25 mouse cellular contexts compared by ENCODE assay signal in genomic region chr10:89559351-89559750, GRCm38 (mm10). TPM values are rescaled to one million over a fixed set of nuclear protein-coding genes. Genes with fewer than 3 reads are reported as not detected.
DNase-seq lines count a peak whose midpoint lies in the region; ATAC-seq and TF ChIP-seq lines count a peak whose summit lies in the region.
"Had no signal": no experiment of that assay in that cellular context is flagged by ENCODE, and none has a peak within 500 bp of the region (broad histone marks: within the 10 kb centered on the region; RNA-seq: fewer than 3 reads in every experiment).

No protein-coding gene starts in this region.

- DNase-seq in forebrain, embryonic 14.5 days (ENCODE audit: low spot score), result peak; percentile 54
- DNase-seq in forebrain, embryonic 11.5 days (ENCODE audit: low spot score), result no peak
- peak; percentile 23 for DNase-seq in heart, adult 11 months
- DNase-seq in heart, adult 2 months, result no peak
- peak; percentile 88 for DNase-seq in Muller cell, postnatal 12 days (ENCODE audit: inconsistent ontology term)
- no peak for DNase-seq in kidney, adult 11 months
- DNase-seq: adrenal gland, adult 2 months; adrenal gland, postnatal 10 days; adrenal gland, postnatal 25 days; B cell, adult 2 months; cerebellum, adult 11-12 months; cerebellum, adult 2 months; cerebellum, adult 9-10 months; cerebellum, postnatal 10 days; cerebellum, postnatal 25 days; forebrain, postnatal 0 days had no signal

- no peak for TF ChIP-seq POLR2A in heart, adult 2 months (IDR thresholded peaks at IDR 0.05; ENCODE audit: insufficient read depth, low read depth, low read length)

- no peak for TF ChIP-seq EP300 in heart, adult 2 months (IDR thresholded peaks at IDR 0.05; ENCODE audit: insufficient read depth, low read depth, low read length)

- H3K9me3 ChIP-seq in forebrain, embryonic 14.5 days (replicated peaks; ENCODE audit: control insufficient read depth, low read length), result no peaks in the 10 kb centered on the region
- H3K9me3 ChIP-seq in forebrain, embryonic 11.5 days (ENCODE audit: control insufficient read depth, low read length), result no peaks in the 10 kb centered on the region
- H3K9me3 ChIP-seq in intestine, embryonic 16.5 days (ENCODE audit: control insufficient read depth, low read length), result no peaks in the 10 kb centered on the region
- no peaks in the 10 kb centered on the region for H3K9me3 ChIP-seq in intestine, postnatal 0 days (ENCODE audit: control insufficient read depth)
- H3K9me3 ChIP-seq: embryonic facial prominence, embryonic 10.5 days; embryonic facial prominence, embryonic 12.5 days; forebrain, embryonic 12.5 days; G1E had no signal

- intact Hi-C loops in heart, adult 2 months (cut with DNase I), result no loop called here

- no peaks in the 10 kb centered on the region for H3K4me1 ChIP-seq in forebrain, embryonic 14.5 days (ENCODE audit: control insufficient read depth, insufficient read depth, low read length)
- no peaks in the 10 kb centered on the region for H3K4me1 ChIP-seq in forebrain, embryonic 11.5 days (replicated peaks; ENCODE audit: control insufficient read depth, insufficient read depth, low read length)
- H3K4me1 ChIP-seq in heart, adult 2 months (ENCODE audit: control insufficient read depth, insufficient read depth, low read length), result no peaks in the 10 kb centered on the region
- H3K4me1 ChIP-seq in intestine, embryonic 16.5 days (ENCODE audit: control insufficient read depth, insufficient read depth, low read length), result no peaks in the 10 kb centered on the region
- no peaks in the 10 kb centered on the region; the same call in 1 of the 2 replicates for H3K4me1 ChIP-seq in intestine, postnatal 0 days (replicated peaks; ENCODE audit: control insufficient read depth, insufficient read depth, low read length)
- H3K4me1 ChIP-seq: embryonic facial prominence, embryonic 10.5 days; embryonic facial prominence, embryonic 12.5 days; forebrain, embryonic 12.5 days had no signal

- H3K36me3 ChIP-seq in forebrain, embryonic 14.5 days (ENCODE audit: control insufficient read depth, insufficient read depth, low read length), result no peaks in the 10 kb centered on the region
- H3K36me3 ChIP-seq in forebrain, embryonic 11.5 days (ENCODE audit: control insufficient read depth, insufficient read depth, low read length), result no peaks in the 10 kb centered on the region
- no peaks in the 10 kb centered on the region for H3K36me3 ChIP-seq in heart, adult 2 months (ENCODE audit: control insufficient read depth, insufficient read depth, low read length)
- H3K36me3 ChIP-seq in intestine, embryonic 16.5 days (ENCODE audit: control insufficient read depth, insufficient read depth, low read length), result no peaks in the 10 kb centered on the region
- H3K36me3 ChIP-seq in intestine, postnatal 0 days (ENCODE audit: control insufficient read depth, insufficient read depth), result no peaks in the 10 kb centered on the region
- H3K36me3 ChIP-seq: embryonic facial prominence, embryonic 10.5 days; embryonic facial prominence, embryonic 12.5 days; forebrain, embryonic 12.5 days; G1E had no signal

- 29% methylated on average over 3 of the region's 3 CpGs for WGBS in forebrain, embryonic 14.5 days
- WGBS in forebrain, embryonic 11.5 days, result 75% methylated on average over 3 of the region's 3 CpGs
- WGBS in heart, adult 2 months, result 45% methylated on average over 3 of the region's 3 CpGs
- WGBS in intestine, embryonic 16.5 days, result 60% methylated on average over 3 of the region's 3 CpGs
- 61% methylated on average over 3 of the region's 3 CpGs for WGBS in intestine, postnatal 0 days

- H3K4me2 ChIP-seq in forebrain, embryonic 14.5 days (ENCODE audit: low read length), result no peak overlapping the region
- H3K4me2 ChIP-seq in forebrain, embryonic 11.5 days (ENCODE audit: low read depth, low read length, severe bottlenecking), result no peak overlapping the region
- H3K4me2 ChIP-seq in intestine, embryonic 16.5 days (ENCODE audit: low read depth, low read length), result no peak overlapping the region
- no peak overlapping the region for H3K4me2 ChIP-seq in intestine, postnatal 0 days (replicated peaks; ENCODE audit: low read depth)
- H3K4me2 ChIP-seq: embryonic facial prominence, embryonic 12.5 days; forebrain, embryonic 12.5 days had no signal

- H3K27ac ChIP-seq in forebrain, embryonic 14.5 days (ENCODE audit: low read depth, low read length), result no peak overlapping the region
- no peak overlapping the region for H3K27ac ChIP-seq in forebrain, embryonic 11.5 days (ENCODE audit: low read depth, low read length)
- H3K27ac ChIP-seq in heart, adult 2 months, result no peak overlapping the region
- no peak overlapping the region for H3K27ac ChIP-seq in intestine, embryonic 16.5 days (ENCODE audit: low read length)
- no peak overlapping the region for H3K27ac ChIP-seq in intestine, postnatal 0 days (ENCODE audit: low read depth, low read length)
- H3K27ac ChIP-seq: embryonic facial prominence, embryonic 10.5 days; embryonic facial prominence, embryonic 12.5 days; forebrain, embryonic 12.5 days had no signal

- no peaks in the 10 kb centered on the region for H3K27me3 ChIP-seq in forebrain, embryonic 14.5 days (replicated peaks; ENCODE audit: control insufficient read depth, insufficient read depth, low read length)
- no peaks in the 10 kb centered on the region for H3K27me3 ChIP-seq in forebrain, embryonic 11.5 days (ENCODE audit: control insufficient read depth, insufficient read depth, low read length)
- no peaks in the 10 kb centered on the region for H3K27me3 ChIP-seq in heart, adult 2 months (ENCODE audit: control insufficient read depth, insufficient read depth, low read length)
- no peaks in the 10 kb centered on the region for H3K27me3 ChIP-seq in intestine, embryonic 16.5 days (replicated peaks; ENCODE audit: control insufficient read depth, insufficient read depth, low read length)
- H3K27me3 ChIP-seq in intestine, postnatal 0 days (replicated peaks; ENCODE audit: control insufficient read depth, insufficient read depth, low read length), result no peaks in the 10 kb centered on the region
- H3K27me3 ChIP-seq: CH12.LX; embryonic facial prominence, embryonic 12.5 days; forebrain, embryonic 12.5 days had no signal

- H3K9ac ChIP-seq in forebrain, embryonic 14.5 days (ENCODE audit: low read length), result no peak overlapping the region
- no peak overlapping the region for H3K9ac ChIP-seq in forebrain, embryonic 11.5 days (ENCODE audit: low read length)
- no peak overlapping the region for H3K9ac ChIP-seq in heart, adult 2 months (ENCODE audit: low read depth, low read length)
- no peak overlapping the region for H3K9ac ChIP-seq in intestine, embryonic 16.5 days (ENCODE audit: low read depth, low read length)
- no peak overlapping the region for H3K9ac ChIP-seq in intestine, postnatal 0 days (ENCODE audit: low read depth, low read length)
- H3K9ac ChIP-seq: embryonic facial prominence, embryonic 12.5 days; forebrain, embryonic 12.5 days; forebrain, postnatal 0 days had no signal

- no peak for ATAC-seq in forebrain, embryonic 14.5 days
- ATAC-seq in forebrain, embryonic 11.5 days (replicated peaks; ENCODE audit: low FRiP score), result no peak
- peak; percentile 31; the same call in 1 of the 2 replicates for ATAC-seq in intestine, embryonic 16.5 days
- ATAC-seq in intestine, postnatal 0 days, result no peak
- ATAC-seq: CD4-positive, CD25-positive, alpha-beta regulatory T cell, adult 4 months; forebrain, postnatal 0 days had no signal

- H3K4me3 ChIP-seq in forebrain, embryonic 14.5 days (ENCODE audit: low read depth, low read length), result no peak overlapping the region
- no peak overlapping the region for H3K4me3 ChIP-seq in forebrain, embryonic 11.5 days (ENCODE audit: low read depth, low read length)
- H3K4me3 ChIP-seq in heart, adult 2 months, result no peak overlapping the region
- no peak overlapping the region for H3K4me3 ChIP-seq in intestine, embryonic 16.5 days (ENCODE audit: low read length)
- no peak overlapping the region for H3K4me3 ChIP-seq in intestine, postnatal 0 days (ENCODE audit: low read depth, low read length)
- H3K4me3 ChIP-seq: embryonic facial prominence, embryonic 10.5 days; embryonic facial prominence, embryonic 12.5 days; forebrain, embryonic 12.5 days had no signal

- no peaks in the 10 kb centered on the region for H3K79me2 ChIP-seq in heart, adult 2 months (replicated peaks; ENCODE audit: control insufficient read depth, insufficient read depth, low read length)

- TF ChIP-seq CTCF in heart, adult 2 months (IDR thresholded peaks at IDR 0.05), result no peak
- no peak for TF ChIP-seq CTCF in intestine, postnatal 0 days (IDR thresholded peaks at IDR 0.05; ENCODE audit: low read depth)

RNA-seq across cellular contexts. Expression of gene Nr1h4, which starts 26.0 kb away (rescaled TPM):
- 0.14 and 0.17 TPM in 2 replicates for polyA plus RNA-seq in forebrain, embryonic 14.5 days (2014; fragmentation: Nextera tagmentation; extraction: Ambion mirVana)
- polyA plus RNA-seq in forebrain, embryonic 11.5 days (2014; fragmentation: Nextera tagmentation; extraction: Ambion mirVana), result not detected in 2 replicates
- under 1 TPM; 0.23 to 0.48 TPM for total RNA-seq in heart, adult 2 months (2021)
- polyA plus RNA-seq in heart, adult 2 months (2012; rRNA removed), result 0.20 and 0.61 TPM in 2 replicates
- polyA plus RNA-seq in intestine, embryonic 16.5 days (2015; fragmentation: Nextera tagmentation; extraction: Ambion mirVana), result 84.0 and 108 TPM in 2 replicates
- polyA plus RNA-seq in intestine, postnatal 0 days (2015; fragmentation: Nextera tagmentation; extraction: Ambion mirVana), result 117 and 139 TPM in 2 replicates
- total RNA-seq: CH12.LX; forebrain, postnatal 0 days; G1E had no signal
- polyA plus RNA-seq: CD4-positive, CD25-positive, alpha-beta regulatory T cell, adult 4 months; embryonic facial prominence, embryonic 10.5 days; embryonic facial prominence, embryonic 12.5 days; embryonic facial prominence, embryonic 14.5 days; forebrain, embryonic 12.5 days; forebrain, postnatal 0 days; G1E had no signal

Comparison
In these comparisons a context has a peak if more than half of its experiments do, and no peak if none do; other contexts are left out.
1. DNase-seq: peak in forebrain, embryonic 14.5 days (single experiment), heart, adult 11 months (single experiment) and Muller cell, postnatal 12 days (single experiment); none in forebrain, embryonic 11.5 days (single experiment), heart, adult 2 months (0 of 2) and kidney, adult 11 months (single experiment).
2. RNA of gene Nr1h4, which starts 26.0 kb away (polyA plus RNA-seq): 117 to 139 TPM in intestine, postnatal 0 days and 84.0 to 108 TPM in intestine, embryonic 16.5 days; 0.20 to 0.61 TPM in heart, adult 2 months, 0.14 to 0.17 TPM in forebrain, embryonic 14.5 days and not detected in forebrain, embryonic 11.5 days; every median in the first group is over 10 times any median in the second.